Mouse (Mus musculus): Measurements from ENCODE around the gene Bcl2l12. TPM values are rescaled to one million over a fixed set of nuclear protein-coding genes. Genes with fewer than 3 reads are reported as not detected.

Gene Bcl2l12
- 1.5 TPM for polyA plus RNA-seq (2014; fragmentation: Illumina TruSeq; extraction: RNeasy Lipid Tissue Mini Kit (QIAGEN cat#74804); ENCODE audit: low read depth, low replicate concordance)

GRCm38 (mm10) chr7:44998501-44998955, at the start of gene Bcl2l12:
Bcl2l12 (minus strand) TSS chr7:44998712.

GRCm38 (mm10) chr7:45017242-45018061, 18.9 kb upstream of the Bcl2l12 start, which contains the start of gene Rras:
Rras (plus strand) TSS chr7:45017961.

GRCm38 (mm10) chr7:45015957-45016612, 17.6 kb upstream of the Bcl2l12 start, which contains the start of gene Scaf1:
Scaf1 (minus strand) TSS chr7:45016363.

GRCm38 (mm10) chr7:44997231-44997939, 1.1 kb downstream of the Bcl2l12 start, which contains the start of gene Irf3:
Irf3 (plus strand) TSS chr7:44997648.

GRCm38 (mm10) chr7:44986192-44986878, 12.2 kb downstream of the Bcl2l12 start, which contains the start of gene Prmt1:
Prmt1 (minus strand) TSS chr7:44986568.

GRCm38 (mm10) chr7:44974383-44975116, 24.0 kb downstream of the Bcl2l12 start, which contains the start of gene Cpt1c:
Cpt1c (minus strand) TSS chr7:44974851.

GRCm38 (mm10) chr7:44942904-44943303, 55.6 kb downstream of the Bcl2l12 start, which contains the start of gene Tsks:
Tsks (plus strand) TSS chr7:44943204.

Other genes starting within 250 kb of the Bcl2l12 start
- 3.0 TPM for gene Zfp473, start 247.7 kb downstream of the Bcl2l12 start, polyA plus RNA-seq (2014; fragmentation: Illumina TruSeq; extraction: RNeasy Lipid Tissue Mini Kit (QIAGEN cat#74804); ENCODE audit: low read depth, low replicate concordance)
- 15.5 TPM for gene Nup62, start 182.6 kb downstream of the Bcl2l12 start, polyA plus RNA-seq (2014; fragmentation: Illumina TruSeq; extraction: RNeasy Lipid Tissue Mini Kit (QIAGEN cat#74804); ENCODE audit: low read depth, low replicate concordance)
- 11.4 TPM for gene Il4i1, start 182.3 kb downstream of the Bcl2l12 start, polyA plus RNA-seq (2014; fragmentation: Illumina TruSeq; extraction: RNeasy Lipid Tissue Mini Kit (QIAGEN cat#74804); ENCODE audit: low read depth, low replicate concordance)
- gene Atf5, start 182.1 kb downstream of the Bcl2l12 start, polyA plus RNA-seq (2014; fragmentation: Illumina TruSeq; extraction: RNeasy Lipid Tissue Mini Kit (QIAGEN cat#74804); ENCODE audit: low read depth, low replicate concordance) = 3.0 TPM
- gene Akt1s1, start 149.7 kb downstream of the Bcl2l12 start, polyA plus RNA-seq (2014; fragmentation: Illumina TruSeq; extraction: RNeasy Lipid Tissue Mini Kit (QIAGEN cat#74804); ENCODE audit: low read depth, low replicate concordance) = 1.2 TPM
- gene Tbc1d17, start 149.6 kb downstream of the Bcl2l12 start, polyA plus RNA-seq (2014; fragmentation: Illumina TruSeq; extraction: RNeasy Lipid Tissue Mini Kit (QIAGEN cat#74804); ENCODE audit: low read depth, low replicate concordance) = 0.98 TPM
- 0.71 TPM for gene Pnkp, start 141.6 kb downstream of the Bcl2l12 start, polyA plus RNA-seq (2014; fragmentation: Illumina TruSeq; extraction: RNeasy Lipid Tissue Mini Kit (QIAGEN cat#74804); ENCODE audit: low read depth, low replicate concordance)
- 0.32 TPM for gene Ptov1, start 128.9 kb downstream of the Bcl2l12 start, polyA plus RNA-seq (2014; fragmentation: Illumina TruSeq; extraction: RNeasy Lipid Tissue Mini Kit (QIAGEN cat#74804); ENCODE audit: low read depth, low replicate concordance)
- gene Med25, start 106.0 kb downstream of the Bcl2l12 start, polyA plus RNA-seq (2014; fragmentation: Illumina TruSeq; extraction: RNeasy Lipid Tissue Mini Kit (QIAGEN cat#74804); ENCODE audit: low read depth, low replicate concordance) = 2.0 TPM
- 9.9 TPM for gene Fuz, start 102.6 kb downstream of the Bcl2l12 start, polyA plus RNA-seq (2014; fragmentation: Illumina TruSeq; extraction: RNeasy Lipid Tissue Mini Kit (QIAGEN cat#74804); ENCODE audit: low read depth, low replicate concordance)
- gene Ap2a1, start 69.2 kb downstream of the Bcl2l12 start, polyA plus RNA-seq (2014; fragmentation: Illumina TruSeq; extraction: RNeasy Lipid Tissue Mini Kit (QIAGEN cat#74804); ENCODE audit: low read depth, low replicate concordance) = 104 TPM
- gene Tsks, start 55.5 kb downstream of the Bcl2l12 start, polyA plus RNA-seq (2014; fragmentation: Illumina TruSeq; extraction: RNeasy Lipid Tissue Mini Kit (QIAGEN cat#74804); ENCODE audit: low read depth, low replicate concordance) = 11.2 TPM
- gene Cpt1c, start 23.9 kb downstream of the Bcl2l12 start, polyA plus RNA-seq (2014; fragmentation: Illumina TruSeq; extraction: RNeasy Lipid Tissue Mini Kit (QIAGEN cat#74804); ENCODE audit: low read depth, low replicate concordance) = 9.3 TPM
- 8.0 TPM for gene Prmt1, start 12.1 kb downstream of the Bcl2l12 start, polyA plus RNA-seq (2014; fragmentation: Illumina TruSeq; extraction: RNeasy Lipid Tissue Mini Kit (QIAGEN cat#74804); ENCODE audit: low read depth, low replicate concordance)
- gene Irf3, start 1.1 kb downstream of the Bcl2l12 start, polyA plus RNA-seq (2014; fragmentation: Illumina TruSeq; extraction: RNeasy Lipid Tissue Mini Kit (QIAGEN cat#74804); ENCODE audit: low read depth, low replicate concordance) = 18.4 TPM
- 3.3 TPM for gene Scaf1, start 17.7 kb upstream of the Bcl2l12 start, polyA plus RNA-seq (2014; fragmentation: Illumina TruSeq; extraction: RNeasy Lipid Tissue Mini Kit (QIAGEN cat#74804); ENCODE audit: low read depth, low replicate concordance)
- 1.8 TPM for gene Rras, start 19.2 kb upstream of the Bcl2l12 start, polyA plus RNA-seq (2014; fragmentation: Illumina TruSeq; extraction: RNeasy Lipid Tissue Mini Kit (QIAGEN cat#74804); ENCODE audit: low read depth, low replicate concordance)
- gene Prr12, start 54.2 kb upstream of the Bcl2l12 start, polyA plus RNA-seq (2014; fragmentation: Illumina TruSeq; extraction: RNeasy Lipid Tissue Mini Kit (QIAGEN cat#74804); ENCODE audit: low read depth, low replicate concordance) = 0.24 TPM
- 4.6 TPM for gene Nosip, start 63.7 kb upstream of the Bcl2l12 start, polyA plus RNA-seq (2014; fragmentation: Illumina TruSeq; extraction: RNeasy Lipid Tissue Mini Kit (QIAGEN cat#74804); ENCODE audit: low read depth, low replicate concordance)
- 2.7 TPM for gene Prrg2, start 64.0 kb upstream of the Bcl2l12 start, polyA plus RNA-seq (2014; fragmentation: Illumina TruSeq; extraction: RNeasy Lipid Tissue Mini Kit (QIAGEN cat#74804); ENCODE audit: low read depth, low replicate concordance)
- not detected for gene Rcn3, start 93.5 kb upstream of the Bcl2l12 start, polyA plus RNA-seq (2014; fragmentation: Illumina TruSeq; extraction: RNeasy Lipid Tissue Mini Kit (QIAGEN cat#74804); ENCODE audit: low read depth, low replicate concordance)
- 1.4 TPM for gene Fcgrt, start 105.1 kb upstream of the Bcl2l12 start, polyA plus RNA-seq (2014; fragmentation: Illumina TruSeq; extraction: RNeasy Lipid Tissue Mini Kit (QIAGEN cat#74804); ENCODE audit: low read depth, low replicate concordance)
- gene Rps11, start 125.7 kb upstream of the Bcl2l12 start, polyA plus RNA-seq (2014; fragmentation: Illumina TruSeq; extraction: RNeasy Lipid Tissue Mini Kit (QIAGEN cat#74804); ENCODE audit: low read depth, low replicate concordance) = 157 TPM
- 133 TPM for gene Rpl13a, start 130.0 kb upstream of the Bcl2l12 start, polyA plus RNA-seq (2014; fragmentation: Illumina TruSeq; extraction: RNeasy Lipid Tissue Mini Kit (QIAGEN cat#74804); ENCODE audit: low read depth, low replicate concordance)
- not detected for gene Gm45713, start 137.5 kb upstream of the Bcl2l12 start, polyA plus RNA-seq (2014; fragmentation: Illumina TruSeq; extraction: RNeasy Lipid Tissue Mini Kit (QIAGEN cat#74804); ENCODE audit: low read depth, low replicate concordance)
- 1.5 TPM for gene Flt3l, start 137.7 kb upstream of the Bcl2l12 start, polyA plus RNA-seq (2014; fragmentation: Illumina TruSeq; extraction: RNeasy Lipid Tissue Mini Kit (QIAGEN cat#74804); ENCODE audit: low read depth, low replicate concordance)
- 10.2 TPM for gene Pih1d1, start 155.6 kb upstream of the Bcl2l12 start, polyA plus RNA-seq (2014; fragmentation: Illumina TruSeq; extraction: RNeasy Lipid Tissue Mini Kit (QIAGEN cat#74804); ENCODE audit: low read depth, low replicate concordance)
- 1.1 TPM for gene Aldh16a1, start 155.9 kb upstream of the Bcl2l12 start, polyA plus RNA-seq (2014; fragmentation: Illumina TruSeq; extraction: RNeasy Lipid Tissue Mini Kit (QIAGEN cat#74804); ENCODE audit: low read depth, low replicate concordance)
- 2.7 TPM for gene Slc17a7, start 165.2 kb upstream of the Bcl2l12 start, polyA plus RNA-seq (2014; fragmentation: Illumina TruSeq; extraction: RNeasy Lipid Tissue Mini Kit (QIAGEN cat#74804); ENCODE audit: low read depth, low replicate concordance)
- 3.5 TPM for gene Gfy, start 180.9 kb upstream of the Bcl2l12 start, polyA plus RNA-seq (2014; fragmentation: Illumina TruSeq; extraction: RNeasy Lipid Tissue Mini Kit (QIAGEN cat#74804); ENCODE audit: low read depth, low replicate concordance)
- not detected for gene Pth2, start 182.3 kb upstream of the Bcl2l12 start, polyA plus RNA-seq (2014; fragmentation: Illumina TruSeq; extraction: RNeasy Lipid Tissue Mini Kit (QIAGEN cat#74804); ENCODE audit: low read depth, low replicate concordance)
- gene Ccdc155, start 206.2 kb upstream of the Bcl2l12 start, polyA plus RNA-seq (2014; fragmentation: Illumina TruSeq; extraction: RNeasy Lipid Tissue Mini Kit (QIAGEN cat#74804); ENCODE audit: low read depth, low replicate concordance) = 0.49 TPM
- 186 TPM for gene Dkkl1, start 213.4 kb upstream of the Bcl2l12 start, polyA plus RNA-seq (2014; fragmentation: Illumina TruSeq; extraction: RNeasy Lipid Tissue Mini Kit (QIAGEN cat#74804); ENCODE audit: low read depth, low replicate concordance)
- gene Tead2, start 217.0 kb upstream of the Bcl2l12 start, polyA plus RNA-seq (2014; fragmentation: Illumina TruSeq; extraction: RNeasy Lipid Tissue Mini Kit (QIAGEN cat#74804); ENCODE audit: low read depth, low replicate concordance) = 2.0 TPM
- gene Cd37, start 240.4 kb upstream of the Bcl2l12 start, polyA plus RNA-seq (2014; fragmentation: Illumina TruSeq; extraction: RNeasy Lipid Tissue Mini Kit (QIAGEN cat#74804); ENCODE audit: low read depth, low replicate concordance) = 0.70 TPM
- 10.2 TPM for gene Slc6a16, start 242.4 kb upstream of the Bcl2l12 start, polyA plus RNA-seq (2014; fragmentation: Illumina TruSeq; extraction: RNeasy Lipid Tissue Mini Kit (QIAGEN cat#74804); ENCODE audit: low read depth, low replicate concordance)